Mouse (Mus musculus): ENCODE measurements around the gene Zfp426.

Zfp426 gene

DNA sequence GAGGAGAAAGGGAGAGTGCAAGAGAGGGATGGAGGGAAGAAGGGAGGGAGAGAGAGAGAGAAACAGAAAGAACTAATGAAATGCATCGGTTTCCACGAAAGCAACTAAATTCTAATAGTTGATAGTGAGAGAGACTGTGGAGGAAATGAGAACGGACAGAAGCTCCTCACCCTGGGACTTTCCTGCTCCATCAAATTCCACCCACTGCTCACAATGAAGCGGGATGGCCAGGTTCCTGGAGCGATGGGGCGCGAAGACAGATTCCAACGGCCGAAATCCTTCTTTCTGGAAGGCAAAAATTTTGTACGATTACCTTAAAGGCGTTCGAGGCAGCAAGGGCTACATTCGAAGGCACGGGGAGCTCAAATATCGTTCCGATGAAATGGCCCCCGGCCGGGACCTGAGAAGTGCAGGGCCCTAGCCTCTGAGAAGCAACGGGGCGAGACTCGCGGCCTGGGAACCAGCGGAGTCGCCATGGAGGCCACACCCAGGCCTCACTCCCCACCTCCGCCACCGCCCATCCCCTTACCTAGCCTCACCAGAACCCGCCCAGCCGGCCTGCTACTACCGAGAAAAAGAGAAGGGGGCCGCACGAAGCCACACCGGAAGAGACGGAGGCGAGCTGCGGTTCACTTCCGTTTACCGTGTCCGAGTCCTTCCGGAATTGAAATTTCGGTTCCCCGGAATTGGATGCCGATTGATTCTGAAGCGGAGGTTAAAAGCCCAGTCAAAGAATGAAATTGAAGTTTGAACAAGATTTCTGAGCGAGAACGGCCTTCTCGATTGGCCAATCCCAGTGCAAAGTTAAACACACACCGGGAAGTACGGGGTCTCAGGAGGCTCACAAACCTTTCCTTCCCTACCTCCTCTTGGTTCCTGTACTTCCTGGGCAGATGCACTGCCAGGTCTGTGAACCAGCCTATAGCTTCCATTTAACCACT lies 32.9 kb downstream of the Zfp426 start, which contains the start of gene Zfp26:
Gene Zfp26, minus strand, starts transcription at position 786 of the 941 bp plus-strand sequence.
- in situ Hi-C loops (cut with MboI, MseI) = loop anchor here (5.0 to 10.0 kb wide), 2 partner anchors 193 to 275 kb away; partner anchors contain the start of gene Pin1

DNA sequence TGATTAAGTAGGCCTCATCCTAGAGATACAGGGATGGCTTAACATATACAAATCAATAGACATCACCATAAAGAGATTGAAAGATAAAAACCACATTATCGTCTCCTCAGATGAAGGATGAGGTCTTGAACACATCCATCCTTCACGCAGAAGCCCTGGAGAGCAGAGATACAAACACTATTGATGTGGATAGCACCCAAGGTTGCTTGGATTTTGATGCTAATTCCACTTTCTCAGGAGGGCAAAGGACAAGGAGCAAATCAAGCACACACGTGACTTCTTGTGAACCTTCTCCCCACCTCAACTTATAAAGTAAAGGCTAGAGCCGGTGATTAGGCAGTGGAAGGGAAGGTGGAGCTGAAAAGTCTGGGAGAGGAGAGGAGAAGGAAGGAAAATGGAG lies 38.9 kb downstream of the Zfp426 start:
- in situ Hi-C loops (cut with MboI, MseI) = no loop called here

DNA sequence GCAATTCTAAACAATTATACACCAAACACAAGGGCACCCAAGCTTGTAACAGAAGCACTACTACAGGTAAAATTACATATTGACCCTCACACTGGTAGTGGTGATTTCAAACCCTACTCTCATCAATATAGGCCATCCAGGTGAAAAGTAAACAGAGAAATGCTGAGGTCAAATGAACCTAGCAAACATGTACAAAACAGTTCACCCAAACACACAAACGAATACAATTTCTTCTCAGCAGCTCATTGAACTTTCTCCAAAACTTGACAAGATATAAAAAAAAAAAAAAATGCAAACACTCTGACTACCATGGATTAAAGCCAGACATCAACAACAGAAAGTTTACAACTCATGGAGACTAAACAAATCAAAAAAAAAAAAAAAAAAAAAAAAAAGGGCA lies 41.1 kb downstream of the Zfp426 start:
- in situ Hi-C loops (cut with MboI, MseI) = no loop called here

DNA sequence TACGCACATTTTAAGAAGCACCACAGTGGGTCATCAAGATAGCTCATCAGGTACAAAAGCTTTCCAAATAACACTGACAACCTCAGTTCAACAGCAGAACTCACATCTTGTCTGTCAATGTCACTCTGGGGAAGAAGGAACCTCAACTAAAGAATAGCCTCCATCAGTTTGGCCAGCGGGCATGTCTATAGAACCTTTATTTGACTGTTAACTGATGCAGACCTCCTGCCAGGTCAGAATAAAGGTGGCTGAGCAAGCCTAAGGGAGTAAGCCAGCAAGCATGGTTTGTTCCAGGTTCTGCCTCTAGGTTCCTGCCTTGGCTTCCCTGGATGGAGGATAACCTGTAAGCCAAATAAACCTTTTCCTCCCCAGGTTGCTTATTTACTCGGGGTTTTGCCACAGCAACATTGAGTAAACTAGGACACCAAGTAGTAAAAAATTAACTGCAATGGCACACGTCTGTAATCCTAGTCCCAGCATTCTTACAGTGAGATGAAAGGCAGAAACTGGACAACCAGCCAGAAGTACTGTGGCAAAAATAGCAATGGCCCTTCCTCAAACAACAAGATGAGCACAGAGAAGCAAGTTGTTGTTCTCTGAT lies 49.3 kb downstream of the Zfp426 start:
- in situ Hi-C loops (cut with MboI, MseI) = no loop called here

DNA sequence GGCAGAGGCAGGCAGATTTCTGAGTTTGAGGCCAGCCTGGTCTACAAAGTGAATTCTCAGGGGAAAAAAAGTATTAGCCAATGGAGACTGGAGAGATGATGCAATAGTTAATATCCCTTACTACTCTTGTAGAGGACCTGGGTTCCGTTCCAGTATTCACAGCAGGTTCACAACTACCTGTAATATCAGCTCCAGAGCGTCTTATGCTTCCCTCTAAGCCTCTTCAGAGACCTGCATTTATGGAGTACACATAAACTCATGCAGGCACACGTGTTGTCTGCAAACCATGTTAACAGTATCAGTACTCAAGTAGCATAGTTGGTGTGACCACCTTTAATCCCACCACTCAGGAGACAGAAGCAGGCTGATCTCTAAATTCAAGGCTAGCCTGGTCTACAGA lies 62.5 kb downstream of the Zfp426 start:
- in situ Hi-C loops (cut with MboI, MseI) = no loop called here
